Mouse (Mus musculus) hindbrain, postnatal 0 days (tissue): ENCODE data around the gene Rpl21. TPM values are rescaled to one million over a fixed set of nuclear protein-coding genes. Genes with fewer than 3 reads are reported as not detected.
A peak's percentile ranks its signal among the peaks of the same experiment; 100 is the strongest.
"Not testable (repeated sequence)": the region's sequence is repeated elsewhere in the genome, so short reads cannot be mapped to it uniquely, and the experiment has no call there.

Experiments
- ATAC-seq: fragments of 200-750 bp; cut with Nextera tagmentation; 2 replicates; pipeline ENCODE4 v1.8.0; 2017; ENCODE audit warnings: mild to moderate bottlenecking, moderate TSS enrichment, moderate library complexity
- DNase-seq: peaks from one replicate; pipeline ENCODE4 v3.0.0-alpha.2; 2015; ENCODE audit warnings: low spot score
- H3K27ac ChIP-seq: fragments of 300-500 bp; sonication (generic); 2 replicates; pipeline ENCODE4 v1.5.1; 2014; ENCODE audit warnings: mild to moderate bottlenecking
- H3K27me3 ChIP-seq: fragments of 300-500 bp; sonication (generic); 2 replicates; pipeline ENCODE4 v1.6.1; 2014; ENCODE audit warnings: low read length, mixed read lengths; ENCODE audit not compliant: insufficient read depth
- H3K36me3 ChIP-seq: fragments of 300-500 bp; sonication (generic); 2 replicates; pipeline ENCODE4 v1.6.1; 2014; ENCODE audit warnings: low read length, mixed read lengths; ENCODE audit not compliant: insufficient read depth
- H3K4me1 ChIP-seq: fragments of 300-500 bp; sonication (generic); 2 replicates; pipeline ENCODE4 v1.6.1; 2014; ENCODE audit warnings: antibody characterized with exemption, low read length, mixed read lengths; ENCODE audit not compliant: insufficient read depth
- H3K4me2 ChIP-seq: fragments of 300-500 bp; sonication (generic); 2 replicates; pipeline ENCODE4 v1.6.1; 2014; ENCODE audit warnings: low read depth, mild to moderate bottlenecking, low read length, moderate library complexity, mixed read lengths
- H3K4me3 ChIP-seq: fragments of 300-500 bp; sonication (generic); 2 replicates; pipeline ENCODE4 v1.5.1; 2014; ENCODE audit warnings: low read length
- H3K9ac ChIP-seq: fragments of 300-500 bp; sonication (generic); replicated peaks from 2 replicates; pipeline ENCODE4 v1.6.1; 2014; ENCODE audit warnings: mild to moderate bottlenecking, low read length, moderate library complexity, mixed read lengths
- H3K9me3 ChIP-seq: fragments of 300-500 bp; sonication (generic); 2 replicates; pipeline ENCODE4 v1.6.1; 2016; ENCODE audit warnings: low read length, mixed read lengths
- CTCF ChIP-seq: IDR thresholded peaks from 2 replicates; pipeline ENCODE4 v1.5.1; 2016; ENCODE audit warnings: antibody characterized with exemption, control low read depth, low read depth
- WGBS: fragments of 180-500 bp; shearing (Covaris S2); extraction: QIAGEN DNeasy Blood & Tissue Kit; methylation state at CpG from one replicate; pipeline ENCODE4 v1.1.7; 2014; 5-methylcytosine and 5-hydroxymethylcytosine counted together
- polyA plus RNA-seq: library from polyadenylated mRNA; unstranded; fragments of >200 nt; fragmentation: Nextera tagmentation; extraction: Ambion mirVana; gene quantifications from 2 replicates; pipeline ENCODE4 v1.2.1, GENCODE M21; 2015
- total RNA-seq: library from RNA; depleted of rRNA; stranded (reverse); fragments of >200 nt; gene quantifications from 2 replicates; pipeline ENCODE4 v1.2.3, GENCODE M21; 2014

Rpl21 gene
- total and polyA plus RNA-seq, 2 experiments from 2014 or later: 148 to 347 TPM

DNA sequence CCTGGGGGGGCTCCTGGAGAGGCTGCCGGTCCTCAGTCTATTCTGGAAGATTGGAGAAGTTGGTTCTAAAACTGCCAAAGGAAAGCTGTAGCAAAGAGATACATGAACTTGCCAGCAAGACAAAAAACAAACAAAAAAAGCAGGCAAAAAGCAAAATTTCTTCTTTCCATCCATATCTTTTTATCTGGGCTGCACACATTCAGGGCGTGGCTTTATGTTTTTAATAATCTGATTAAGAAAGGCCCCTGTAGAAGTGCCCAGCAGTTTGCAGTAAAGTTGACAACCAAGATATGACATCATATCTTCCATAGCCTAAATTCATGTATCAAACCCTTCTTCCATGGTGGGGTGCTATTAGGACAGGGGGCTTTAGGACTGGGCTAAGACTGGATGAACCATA, 33.6 kb downstream of the Rpl21 start:
- no peak for ATAC-seq
- TF ChIP-seq CTCF: no peak
- H3K9me3 ChIP-seq: no peaks in the 10 kb centered on the region
- no peak overlapping the region for H3K4me2 ChIP-seq
- H3K4me1 ChIP-seq: 0 out of 2 replicates have a peak, but pooled peaks cover 6% of the 10 kb centered on the region
- H3K27me3 ChIP-seq: no peaks in the 10 kb centered on the region
- no peak overlapping the region for H3K4me3 ChIP-seq
- H3K9ac ChIP-seq: no peak overlapping the region
- H3K27ac ChIP-seq: no peak overlapping the region
- H3K36me3 ChIP-seq: no peaks in the 10 kb centered on the region
- no peak for DNase-seq
- 95% methylated on average over 2 of the region's 2 CpGs for WGBS

DNA sequence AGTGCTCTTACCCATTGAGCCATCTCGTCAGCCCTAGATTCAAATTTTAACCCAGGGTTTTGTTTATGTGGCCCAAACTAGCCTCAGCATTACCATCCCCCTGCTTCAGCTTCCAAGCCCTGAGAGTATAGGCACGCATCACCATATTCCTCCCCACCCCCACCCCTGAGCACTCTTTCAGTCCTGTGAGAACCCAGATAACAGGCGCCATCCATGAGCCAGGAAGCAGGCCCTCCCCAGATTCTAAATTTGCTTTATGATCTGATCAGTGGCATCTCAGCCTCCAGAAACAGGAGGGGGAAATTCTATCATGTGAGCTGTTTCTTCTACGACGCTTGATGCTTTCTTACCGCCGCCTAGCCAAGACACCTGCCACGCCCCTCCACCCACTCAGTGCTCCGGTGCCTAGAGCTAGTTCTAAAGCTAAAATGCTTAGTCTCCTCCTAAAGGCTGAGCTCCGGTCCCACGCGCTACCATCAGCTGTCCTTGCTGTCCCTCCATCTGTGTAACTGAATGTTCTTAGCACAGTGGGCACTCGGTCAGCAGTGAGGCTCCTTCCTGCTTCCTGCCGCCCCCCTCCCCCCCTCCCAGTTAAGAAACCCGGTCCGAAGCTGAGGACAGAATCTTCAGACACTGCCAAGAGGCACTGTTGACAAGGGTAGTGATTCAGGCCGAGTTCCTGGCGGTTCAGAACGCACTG, 34.7 kb downstream of the Rpl21 start:
- no peak for TF ChIP-seq CTCF
- WGBS: 6% methylated on average over 19 of the region's 19 CpGs
- Histone ChIP-seq H3K27ac (peak overlapping the region; percentile 83), H3K9me3 (no peaks in the 10 kb centered on the region), H3K4me3 (peak overlapping the region; percentile 18; the same call in 1 of the 2 replicates), H3K4me1 (0 out of 2 replicates have a peak, but pooled peaks cover 6% of the 10 kb centered on the region), H3K36me3 (no peaks in the 10 kb centered on the region), H3K9ac (peak overlapping the region; percentile 41; the same call in 1 of the 2 replicates), H3K4me2 (peak overlapping the region; percentile 47), H3K27me3 (no peaks in the 10 kb centered on the region)
- ATAC-seq (peak; percentile 91), DNase-seq (peak; percentile 74)

- Histone ChIP-seq H3K4me1 (0 out of 2 replicates have a peak, but pooled peaks cover 6% of the 10 kb centered on the region), H3K36me3 (no peaks in the 10 kb centered on the region), H3K9me3 (no peaks in the 10 kb centered on the region), H3K4me3 (no peak overlapping the region), H3K9ac (peak overlapping the region; percentile 41; the same call in 1 of the 2 replicates), H3K27me3 (no peaks in the 10 kb centered on the region), H3K4me2 (peak overlapping the region; percentile 47), H3K27ac (peak overlapping the region; percentile 83)
- WGBS: 19% methylated on average over 4 of the region's 4 CpGs
- TF ChIP-seq CTCF: no peak
- no peak for DNase-seq
- peak; percentile 76 for ATAC-seq
These were observed 35.2 kb downstream of the Rpl21 start for GRCm38 (mm10) chr5:146867946-146868314.

DNA sequence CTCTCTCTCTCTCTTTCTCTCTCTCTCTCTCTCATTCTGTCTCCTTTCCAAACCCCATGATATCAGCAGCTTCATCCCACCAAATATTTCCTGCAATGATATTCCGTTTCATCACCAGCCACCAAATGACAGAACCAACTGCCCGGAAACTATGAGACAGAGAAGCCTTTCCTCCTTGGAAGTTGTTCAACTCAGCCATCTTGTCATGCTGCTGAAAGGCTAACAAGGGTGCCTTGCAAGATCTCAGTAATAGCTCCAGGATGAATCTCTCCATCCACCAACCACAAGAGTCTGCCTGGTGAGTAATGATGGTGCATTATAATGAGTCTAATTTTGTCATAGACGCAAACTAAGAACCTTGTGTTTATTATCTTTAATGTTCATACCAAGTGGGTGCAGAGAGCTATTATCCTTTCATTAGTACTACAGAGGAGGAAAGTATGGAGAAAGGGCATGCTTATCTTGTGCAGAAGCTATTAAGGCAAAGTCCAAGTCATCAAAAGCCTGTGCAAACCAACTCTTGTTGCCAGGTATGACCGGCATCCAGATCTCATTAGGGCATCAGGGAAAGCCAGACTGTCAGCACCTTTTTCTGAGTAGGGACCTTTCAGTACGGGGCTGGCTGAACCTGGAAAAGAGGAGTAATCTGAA, 40.4 kb downstream of the Rpl21 start:
- no peak overlapping the region for H3K4me3 ChIP-seq
- ATAC-seq: no peak
- H3K36me3 ChIP-seq: no peaks in the 10 kb centered on the region
- no peaks in the 10 kb centered on the region for H3K9me3 ChIP-seq
- H3K9ac ChIP-seq: no peak overlapping the region
- DNase-seq: no peak
- no peak overlapping the region for H3K4me2 ChIP-seq
- no peak for TF ChIP-seq CTCF
- H3K4me1 ChIP-seq: no peaks in the 10 kb centered on the region
- H3K27ac ChIP-seq: no peak overlapping the region
- no peaks in the 10 kb centered on the region for H3K27me3 ChIP-seq
- 89% methylated on average over 5 of the region's 5 CpGs for WGBS

GRCm38 (mm10) chr5:146876024-146876423, 43.3 kb downstream of the Rpl21 start:
- Histone ChIP-seq H3K27ac (no peak overlapping the region), H3K4me1 (no peaks in the 10 kb centered on the region), H3K4me2 (no peak overlapping the region), H3K9ac (no peak overlapping the region), H3K9me3 (no peaks in the 10 kb centered on the region), H3K36me3 (no peaks in the 10 kb centered on the region), H3K27me3 (no peaks in the 10 kb centered on the region), H3K4me3 (no peak overlapping the region)
- 76% methylated on average over 2 of the region's 2 CpGs for WGBS
- DNase-seq (no peak), ATAC-seq (no peak)
- no peak for TF ChIP-seq CTCF

DNA sequence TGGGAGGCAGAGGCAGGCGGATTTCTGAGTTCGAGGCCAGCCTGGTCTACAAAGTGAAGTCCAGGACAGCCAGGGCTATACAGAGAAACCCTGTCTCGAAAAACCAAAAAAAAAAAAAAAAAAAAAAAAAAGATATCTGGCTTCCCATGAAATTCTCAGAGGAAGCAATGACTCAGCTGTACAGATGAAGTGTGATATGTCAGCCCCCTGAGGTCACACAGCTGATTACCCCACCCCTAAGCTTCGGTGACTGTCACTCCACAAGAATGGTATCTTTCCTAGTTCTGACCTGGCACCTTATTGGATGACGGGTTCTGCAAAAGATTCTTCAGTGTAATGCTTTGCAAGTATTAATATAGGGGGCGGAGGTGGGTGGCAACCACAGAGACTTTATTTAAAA, 45.2 kb downstream of the Rpl21 start:
- not testable (repeated sequence) for H3K27ac ChIP-seq, H3K4me3 ChIP-seq, ATAC-seq, H3K36me3 ChIP-seq, H3K9me3 ChIP-seq, H3K4me1 ChIP-seq, H3K27me3 ChIP-seq, H3K4me2 ChIP-seq, DNase-seq, H3K9ac ChIP-seq
- WGBS: 69% methylated on average over 5 of the region's 6 CpGs

- ATAC-seq (no peak), DNase-seq (no peak)
- no peaks in the 10 kb centered on the region for H3K9me3 ChIP-seq
- no peaks in the 10 kb centered on the region; the same call in 1 of the 2 replicates for H3K27me3 ChIP-seq
- 86% methylated on average over 6 of the region's 6 CpGs for WGBS
- no peak for TF ChIP-seq CTCF
- H3K4me2 ChIP-seq: no peak overlapping the region
- no peak overlapping the region for H3K9ac ChIP-seq
- H3K27ac ChIP-seq: no peak overlapping the region
- H3K4me1 ChIP-seq: no peaks in the 10 kb centered on the region
- no peak overlapping the region for H3K4me3 ChIP-seq
- no peaks in the 10 kb centered on the region for H3K36me3 ChIP-seq
These were observed 49.6 kb downstream of the Rpl21 start for GRCm38 (mm10) chr5:146882261-146882660.
